Mouse (Mus musculus) c-Kit-positive CD71-positive TER-119-negative erythroid progenitor cells, embryonic 14.5 days (primary cell): Measurements from ENCODE around the gene Nthl1.
A peak's percentile ranks its signal among the peaks of the same experiment; 100 is the strongest.

Experiments used
- DNase-seq: peaks from one replicate; pipeline ENCODE4 v3.0.0-alpha.2; 2013; ENCODE audit warnings: low read depth

Nthl1 gene

DNA sequence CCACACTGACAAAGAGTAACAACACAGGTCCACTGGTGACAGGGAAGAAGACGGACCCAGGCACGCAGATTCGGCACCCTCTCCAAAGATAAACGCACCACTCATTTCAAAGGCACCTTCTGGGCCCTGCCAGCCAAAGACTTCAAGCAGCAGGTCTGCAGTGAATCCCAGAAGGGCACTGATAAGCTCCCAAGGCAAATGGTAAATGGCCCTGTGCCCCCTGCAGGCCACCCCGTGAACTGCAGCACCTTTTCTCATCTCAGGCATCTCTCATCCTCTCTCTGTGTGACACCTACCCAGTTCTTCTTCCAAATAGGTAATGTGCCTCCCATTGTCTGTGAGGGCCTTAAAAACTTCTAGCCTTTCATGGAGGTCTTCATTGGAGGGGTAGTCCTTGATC lies 3.8 kb upstream of the Nthl1 start:
- DNase-seq = peak; percentile 84

DNA sequence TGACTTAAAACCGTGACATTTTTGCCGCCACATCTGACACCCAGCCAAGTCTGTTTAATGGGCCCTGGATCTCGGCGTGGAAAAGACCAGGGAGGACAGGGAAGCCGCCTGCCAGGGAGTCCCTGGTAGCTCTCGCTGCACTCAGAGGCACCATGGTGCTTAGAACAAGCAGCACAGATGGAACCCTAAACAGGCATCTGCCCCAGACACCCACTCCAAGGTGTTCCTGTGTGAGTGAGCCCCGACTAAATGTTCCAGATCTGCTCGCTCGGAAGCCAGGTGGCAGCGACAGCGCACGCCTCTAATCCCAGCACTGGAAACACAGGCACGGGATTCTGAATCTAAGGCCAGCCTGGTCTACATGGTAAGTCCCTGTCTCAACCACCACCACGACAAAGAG lies 2.4 kb upstream of the Nthl1 start:
- no peak for DNase-seq

DNA sequence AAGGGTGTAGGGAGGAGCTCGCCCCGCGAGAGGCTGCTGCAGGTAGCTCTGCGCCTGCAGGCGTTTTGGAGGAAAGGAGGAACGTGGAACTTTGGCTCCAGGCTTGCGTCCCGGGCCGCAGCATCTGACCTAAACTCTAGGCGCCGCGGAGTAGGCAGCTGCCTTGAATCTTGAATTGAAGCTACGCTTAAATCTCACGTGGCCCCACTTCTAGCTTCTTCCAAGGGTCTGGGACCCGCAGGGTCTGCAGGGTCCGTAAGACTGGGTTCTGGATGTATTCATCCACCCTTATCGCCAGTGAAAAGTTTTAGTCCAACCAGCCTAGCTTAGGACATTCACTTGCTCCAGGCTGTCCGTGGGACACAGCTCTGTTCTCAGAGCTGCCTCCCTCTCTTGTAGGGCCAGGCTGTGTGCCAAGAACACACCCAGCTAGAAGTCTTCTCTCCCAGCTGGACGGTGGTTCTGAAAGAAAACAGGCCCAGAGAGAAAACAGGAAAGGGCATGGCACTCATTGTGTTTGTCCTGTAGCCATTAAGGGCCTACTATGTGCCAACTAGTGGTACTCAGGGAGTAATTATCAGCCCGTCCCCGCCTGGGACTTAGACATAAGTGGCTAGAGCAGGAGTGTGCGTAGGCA lies 451 bp downstream of the Nthl1 start:
- no peak for DNase-seq

DNA sequence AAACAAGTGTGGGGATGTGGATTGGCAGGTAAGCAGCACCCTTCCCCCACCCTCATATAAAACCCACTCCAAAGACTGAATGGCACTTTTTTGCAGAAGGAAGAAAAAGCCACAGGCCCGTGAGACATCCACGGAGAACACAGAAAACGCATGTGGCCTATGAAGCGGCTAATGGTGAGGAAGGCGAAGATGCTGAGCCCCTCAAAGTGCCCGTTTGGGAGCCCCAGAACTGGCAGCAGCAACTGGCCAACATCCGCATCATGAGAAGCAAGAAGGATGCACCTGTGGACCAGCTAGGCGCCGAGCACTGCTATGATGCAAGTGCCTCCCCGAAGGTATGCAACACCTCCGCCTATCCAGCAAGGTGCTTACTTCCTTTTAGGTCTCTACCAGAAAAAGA lies 1.4 kb downstream of the Nthl1 start:
- DNase-seq = no peak

DNA sequence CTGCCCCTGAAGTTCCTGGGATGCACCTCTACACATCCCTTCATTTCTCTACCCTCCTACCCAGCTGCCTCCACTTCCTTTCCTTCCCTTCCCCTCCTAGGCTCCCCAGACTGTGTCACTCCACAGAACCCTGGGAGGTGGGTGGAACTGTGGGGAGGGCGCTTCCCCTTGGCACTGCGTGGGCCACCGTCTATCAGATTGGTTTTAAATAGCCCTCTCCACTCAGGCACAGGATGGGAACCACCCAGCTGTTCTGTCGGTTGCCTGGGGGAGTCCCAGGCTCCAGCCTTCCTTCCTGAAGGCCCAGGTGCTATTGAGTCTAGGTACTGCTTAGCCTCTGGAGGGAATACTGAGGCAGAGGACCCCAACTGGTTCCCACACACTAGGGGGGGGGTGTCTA lies 2.5 kb downstream of the Nthl1 start:
- DNase-seq = no peak

DNA sequence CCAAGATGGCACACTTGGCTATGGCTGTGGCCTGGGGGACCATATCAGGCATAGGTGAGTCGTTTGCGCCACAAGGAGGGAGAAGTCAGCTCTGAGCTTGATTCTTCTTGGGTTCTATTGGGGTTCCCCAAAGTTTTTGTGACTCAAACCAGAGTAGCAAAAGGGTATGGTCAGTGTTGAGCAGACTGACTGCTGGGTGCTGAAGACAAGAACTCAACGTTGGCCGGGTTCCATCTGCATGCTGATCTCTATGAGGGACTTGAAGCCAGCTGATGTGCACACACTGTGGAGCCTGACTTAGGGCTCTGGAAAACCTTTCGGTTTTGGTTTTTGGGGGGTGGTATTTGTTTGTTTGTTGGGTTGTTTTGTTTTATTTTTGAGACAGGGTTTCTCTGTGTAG lies 3.2 kb downstream of the Nthl1 start:
- no peak for DNase-seq

DNA sequence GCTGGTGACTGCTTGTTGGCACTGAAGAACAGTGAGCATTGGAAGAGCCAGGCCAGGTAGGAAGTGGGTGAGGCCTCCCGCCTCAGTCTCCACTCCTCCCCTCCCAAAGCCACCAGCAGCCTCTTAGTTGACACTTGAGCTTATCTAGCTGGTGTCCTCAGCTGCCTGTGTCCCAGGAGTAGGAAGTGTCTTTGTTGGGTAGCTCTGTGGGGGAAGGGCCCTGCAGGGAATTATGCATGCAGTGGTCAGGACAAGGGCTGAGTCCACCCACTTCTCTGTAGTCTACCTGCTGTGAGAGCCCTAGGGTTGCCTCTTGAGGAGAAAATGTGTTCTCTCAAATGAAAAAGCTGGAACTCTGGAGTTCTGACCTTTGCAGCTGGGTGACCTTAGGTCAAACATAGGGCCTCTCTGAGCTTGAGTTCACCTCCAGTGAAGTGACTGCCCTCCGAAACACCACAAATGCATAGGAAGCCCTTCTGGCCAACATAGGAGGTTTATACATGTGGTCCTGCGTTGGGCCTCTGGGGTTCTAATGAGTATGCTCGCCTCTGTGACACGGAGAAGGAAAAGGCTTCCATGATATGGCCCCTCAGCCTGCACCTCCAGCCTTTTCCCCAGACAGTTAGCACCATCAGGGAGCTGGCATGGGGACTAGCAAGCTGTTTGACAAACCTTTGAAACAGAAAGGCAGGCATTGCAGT lies 4.5 kb downstream of the Nthl1 start:
- DNase-seq = peak; percentile 28

DNA sequence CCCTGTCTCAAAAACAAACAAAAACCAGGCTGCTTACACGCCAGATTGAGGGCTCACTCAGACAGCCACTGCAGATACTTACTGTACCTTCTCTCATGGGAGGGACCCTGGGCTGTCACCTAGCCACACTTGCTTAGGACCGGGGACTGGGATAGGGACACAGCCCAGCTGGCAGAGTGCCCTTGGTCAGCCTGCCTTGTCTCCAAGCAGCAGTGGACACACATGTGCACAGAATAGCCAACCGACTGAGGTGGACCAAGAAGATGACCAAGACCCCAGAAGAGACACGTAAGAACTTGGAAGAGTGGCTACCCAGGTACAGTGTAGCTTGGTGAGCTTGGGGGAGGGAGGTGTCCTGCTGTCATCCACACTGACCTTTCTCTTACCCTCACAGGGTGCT lies 5.7 kb downstream of the Nthl1 start:
- DNase-seq = no peak

DNA sequence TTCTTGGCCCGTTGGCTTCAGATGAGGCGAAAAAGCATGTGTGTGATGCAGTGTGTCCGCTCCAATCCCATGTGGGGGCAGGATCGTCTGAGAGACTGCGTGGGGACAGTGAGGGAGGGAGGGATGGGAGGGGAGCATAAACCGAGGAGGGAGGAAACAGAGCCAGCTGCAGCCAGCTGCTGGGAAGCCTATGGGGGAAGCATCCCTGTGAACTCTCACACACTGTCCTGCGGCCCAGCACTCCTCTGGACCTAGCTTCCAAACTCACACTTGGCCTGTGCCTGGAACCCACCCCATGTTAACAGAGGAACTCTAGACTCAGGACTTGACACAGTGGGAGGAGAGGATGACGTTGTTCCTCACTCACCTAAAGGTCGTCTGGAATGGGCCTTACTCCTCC lies 6.4 kb downstream of the Nthl1 start:
- no peak for DNase-seq

DNA sequence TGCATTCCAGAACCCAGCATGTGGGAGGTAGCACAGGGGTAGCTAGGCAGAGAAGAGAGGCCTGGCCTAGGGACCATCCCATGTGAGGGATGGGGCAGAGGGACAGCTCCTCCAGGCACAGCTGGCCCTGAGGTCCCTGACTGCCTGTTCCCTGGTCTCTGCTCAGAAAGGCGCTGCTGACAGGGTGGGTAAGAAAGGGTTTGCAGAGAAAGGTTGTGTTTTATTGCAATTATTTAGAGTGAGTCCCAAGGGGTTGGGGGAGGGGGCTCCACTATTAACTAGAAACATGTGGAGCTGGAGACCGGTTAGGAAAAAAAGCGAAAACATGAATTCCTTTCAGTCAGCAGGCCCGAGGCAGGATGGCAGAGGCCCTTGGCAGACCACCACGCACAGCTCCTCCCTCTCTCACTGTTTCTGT lies 7.1 kb downstream of the Nthl1 start:
- DNase-seq = no peak

DNA sequence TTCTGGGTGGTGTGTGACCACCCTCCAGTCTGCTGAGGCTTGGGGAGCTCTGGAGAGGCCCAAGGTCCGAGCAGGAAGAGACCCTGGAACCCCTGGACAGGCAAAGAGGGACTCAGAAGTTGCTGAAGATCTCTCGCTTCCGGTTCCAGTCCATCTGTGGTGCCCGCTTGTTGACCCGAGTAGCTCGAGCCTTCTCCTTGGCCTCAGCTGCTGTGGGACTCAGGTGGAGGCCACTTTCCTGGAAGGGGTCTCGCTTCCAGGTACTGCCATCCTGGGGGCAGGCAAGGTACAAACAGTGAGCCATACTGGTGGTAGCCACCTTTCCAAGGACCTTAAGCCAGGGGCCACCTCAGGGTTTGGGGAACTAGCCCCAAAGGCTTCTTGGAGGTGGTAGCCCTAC lies 7.6 kb downstream of the Nthl1 start:
- no peak for DNase-seq

DNA sequence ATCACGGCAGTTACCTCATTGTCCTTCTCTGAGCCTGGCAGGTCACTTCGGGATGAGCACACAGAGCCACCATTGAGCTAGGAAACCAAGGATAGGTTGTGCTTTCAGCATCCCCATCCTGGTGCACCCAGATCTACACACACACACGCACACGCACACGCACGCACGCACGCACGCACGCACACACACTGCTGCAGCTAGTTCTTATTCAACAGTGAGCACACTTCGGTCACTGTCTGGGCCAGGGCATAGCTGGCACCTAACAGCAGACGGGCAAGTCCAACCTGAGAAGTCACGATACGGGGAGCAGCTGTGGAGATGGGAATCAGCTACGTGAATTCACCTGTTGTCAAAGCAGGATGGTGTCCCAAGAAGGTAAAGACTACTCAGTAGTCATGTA lies 8.1 kb downstream of the Nthl1 start:
- no peak for DNase-seq

DNA sequence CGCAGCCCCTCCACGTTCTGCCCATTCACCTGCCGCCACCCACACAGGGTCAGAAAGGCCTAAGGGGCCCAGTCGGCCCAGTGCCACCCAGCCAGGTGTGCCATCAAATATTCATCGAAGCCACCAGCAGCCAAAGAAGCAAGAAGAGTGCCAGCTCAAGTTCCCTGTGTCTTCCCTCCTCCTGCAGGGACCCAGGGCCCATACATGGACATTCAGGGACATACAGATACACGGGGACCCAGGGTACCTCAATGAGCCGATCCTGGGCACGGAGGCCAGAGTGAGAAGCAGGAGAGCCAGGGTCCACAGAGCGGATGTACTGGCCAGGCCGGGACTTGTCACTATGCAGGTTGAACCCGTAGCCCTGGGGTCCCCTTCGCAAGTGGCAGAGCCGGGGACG lies 9.5 kb downstream of the Nthl1 start:
- no peak for DNase-seq

DNA sequence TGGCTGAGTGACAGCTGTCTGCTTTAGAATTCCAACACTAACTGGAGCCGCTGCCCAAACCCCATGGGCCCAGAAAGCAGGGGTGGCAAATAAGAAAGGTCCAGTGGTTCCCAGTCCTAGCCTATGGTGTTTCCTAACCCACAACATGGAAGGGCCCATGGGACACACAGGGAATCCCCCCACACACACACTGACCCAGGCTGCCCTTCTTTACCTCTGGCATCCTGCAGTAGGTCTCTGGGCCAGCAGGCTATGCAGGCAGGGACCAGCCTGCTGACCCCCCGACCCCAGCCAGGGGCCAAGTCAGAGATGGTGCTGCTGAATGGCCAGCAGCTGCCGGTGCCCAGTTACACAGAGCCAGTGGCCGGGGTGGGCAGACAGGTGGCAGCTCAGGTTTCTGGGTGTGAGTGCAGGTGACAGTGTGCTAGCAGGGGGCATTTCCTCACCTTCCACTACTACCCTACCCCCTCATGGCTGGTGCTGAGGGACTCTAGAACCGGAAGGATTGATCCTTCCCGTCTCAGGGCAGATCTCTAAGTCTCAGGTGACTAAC lies 10.4 kb downstream of the Nthl1 start:
- no peak for DNase-seq

DNA sequence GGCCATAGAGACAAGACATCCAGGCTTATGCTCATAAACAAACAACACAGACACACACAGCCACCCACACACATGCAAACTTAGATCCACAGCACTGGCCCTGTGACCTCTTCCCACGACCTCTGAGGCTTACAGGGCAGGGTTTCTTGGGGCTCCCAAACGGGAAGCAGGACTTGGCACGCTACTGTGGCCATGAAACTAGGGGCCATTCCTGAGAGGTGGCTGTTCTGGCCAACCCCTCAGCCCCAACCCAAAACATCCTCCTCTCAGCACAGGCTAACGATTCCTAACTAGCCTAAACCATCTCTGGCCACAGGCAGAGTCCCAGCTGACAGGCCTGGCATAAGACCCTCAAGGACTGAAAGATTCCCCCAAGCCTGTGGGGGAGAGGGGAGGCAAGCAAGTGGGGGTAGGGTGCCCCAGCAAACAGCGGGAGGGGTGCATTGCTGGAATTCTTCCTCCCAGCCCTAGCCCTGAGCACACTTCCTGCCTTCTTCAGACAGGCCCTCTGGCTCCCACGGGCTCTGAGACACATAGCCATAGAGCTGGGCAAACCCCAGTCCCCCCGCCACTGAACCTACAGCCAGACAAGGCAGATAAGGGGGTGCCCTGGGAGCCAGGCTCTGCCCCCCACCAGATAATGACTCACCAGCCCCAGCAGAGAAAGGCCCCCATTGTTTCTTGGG lies 11.7 kb downstream of the Nthl1 start:
- no peak for DNase-seq

DNA sequence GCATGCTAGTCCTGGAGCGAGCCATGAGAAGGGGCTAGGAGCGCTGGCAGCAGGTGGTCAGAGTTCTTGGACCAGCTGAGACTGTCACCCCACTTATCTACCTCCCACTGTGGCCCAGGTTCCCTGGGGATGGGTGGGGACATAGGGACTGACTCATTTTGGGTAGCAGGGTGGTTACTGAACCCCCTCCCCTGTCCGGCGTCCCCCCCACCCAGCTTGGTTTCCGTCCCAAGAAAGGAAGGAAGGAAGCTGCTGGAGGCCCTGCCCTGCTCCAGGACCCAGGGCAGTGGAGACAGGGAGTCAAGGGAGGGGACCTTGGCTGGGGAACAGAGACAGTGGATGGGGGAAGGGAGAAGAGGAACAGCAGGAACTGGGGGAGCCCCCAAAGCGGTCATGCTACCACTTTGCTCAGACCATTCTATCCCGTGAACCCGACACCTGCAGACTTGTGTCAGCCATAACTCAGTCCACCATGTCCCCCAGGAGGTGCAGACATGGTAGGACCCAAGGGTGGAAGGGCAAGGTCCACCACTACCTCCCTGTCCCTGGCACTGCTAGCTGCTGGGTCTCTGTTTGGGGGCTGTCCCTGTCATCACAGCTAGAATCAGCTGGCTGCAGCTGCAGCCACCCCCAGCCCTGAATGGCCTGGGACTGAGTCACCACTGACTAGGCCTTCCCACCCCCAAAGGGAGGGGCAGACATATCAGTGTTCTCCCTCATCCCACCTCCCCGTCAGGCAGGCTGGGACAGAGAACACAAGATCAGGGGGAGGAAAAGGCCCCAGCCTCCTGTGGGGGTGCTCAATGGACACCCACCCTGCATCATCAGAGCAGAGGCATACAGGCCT lies 12.6 kb downstream of the Nthl1 start:
- no peak for DNase-seq

DNA sequence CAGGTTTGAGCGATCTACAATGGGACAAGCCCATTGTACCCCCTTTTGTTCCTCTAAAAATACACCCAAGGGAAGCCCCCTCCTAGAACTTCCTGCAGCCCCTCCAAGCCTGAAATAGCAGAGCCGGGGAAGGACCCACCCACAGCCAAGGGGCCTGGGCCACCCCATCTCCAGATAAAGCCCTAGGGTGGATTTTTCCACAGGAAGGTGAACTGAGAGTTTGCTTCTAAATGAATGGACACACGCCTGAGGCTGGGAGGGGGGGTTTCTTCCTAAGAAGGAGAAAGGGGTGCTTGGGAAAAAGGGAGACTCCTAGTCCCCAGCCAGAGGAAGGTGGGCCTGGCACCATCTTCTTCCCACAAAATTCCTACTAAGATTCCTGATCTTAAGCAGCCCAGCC lies 13.4 kb downstream of the Nthl1 start:
- DNase-seq = no peak

DNA sequence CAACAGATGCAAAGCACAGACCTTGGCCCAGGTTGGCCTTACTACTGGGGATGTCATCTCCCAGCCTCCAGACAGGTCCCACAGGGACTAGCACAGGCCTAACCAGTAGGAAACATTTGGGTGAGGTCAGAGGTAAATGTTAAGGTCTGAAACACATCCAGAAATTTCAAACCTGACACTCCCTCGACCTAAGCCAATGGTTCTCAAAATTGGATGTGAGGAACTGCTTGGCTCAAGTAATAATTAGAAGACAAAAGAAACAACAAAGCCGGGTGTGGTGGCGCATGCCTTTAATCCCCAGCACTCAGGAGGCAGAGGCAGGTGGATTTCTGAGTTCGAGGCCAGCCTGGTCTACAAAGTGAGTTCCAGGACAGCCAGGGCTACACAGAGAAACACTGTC lies 13.9 kb downstream of the Nthl1 start:
- no peak for DNase-seq

DNA sequence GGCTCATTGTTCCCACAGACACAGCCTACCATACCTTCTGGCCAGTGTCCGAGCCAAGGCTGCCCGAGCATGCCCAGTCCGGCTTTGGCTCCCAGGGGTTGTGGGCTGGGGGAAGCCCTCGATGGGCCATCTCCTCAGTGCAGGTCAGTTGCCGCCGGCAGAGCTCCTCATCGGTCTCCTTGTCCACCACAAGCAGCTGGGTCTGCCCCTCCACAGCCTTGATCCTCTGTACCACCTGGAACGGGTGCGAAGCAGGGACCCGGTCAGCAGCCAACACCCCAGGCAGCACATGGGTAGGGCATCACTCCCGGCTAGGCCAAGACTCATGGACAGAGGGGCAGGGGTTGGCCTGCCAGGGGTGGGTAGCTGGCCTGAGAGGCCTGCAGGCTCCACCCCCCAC lies 15.0 kb downstream of the Nthl1 start:
- no peak for DNase-seq

DNA sequence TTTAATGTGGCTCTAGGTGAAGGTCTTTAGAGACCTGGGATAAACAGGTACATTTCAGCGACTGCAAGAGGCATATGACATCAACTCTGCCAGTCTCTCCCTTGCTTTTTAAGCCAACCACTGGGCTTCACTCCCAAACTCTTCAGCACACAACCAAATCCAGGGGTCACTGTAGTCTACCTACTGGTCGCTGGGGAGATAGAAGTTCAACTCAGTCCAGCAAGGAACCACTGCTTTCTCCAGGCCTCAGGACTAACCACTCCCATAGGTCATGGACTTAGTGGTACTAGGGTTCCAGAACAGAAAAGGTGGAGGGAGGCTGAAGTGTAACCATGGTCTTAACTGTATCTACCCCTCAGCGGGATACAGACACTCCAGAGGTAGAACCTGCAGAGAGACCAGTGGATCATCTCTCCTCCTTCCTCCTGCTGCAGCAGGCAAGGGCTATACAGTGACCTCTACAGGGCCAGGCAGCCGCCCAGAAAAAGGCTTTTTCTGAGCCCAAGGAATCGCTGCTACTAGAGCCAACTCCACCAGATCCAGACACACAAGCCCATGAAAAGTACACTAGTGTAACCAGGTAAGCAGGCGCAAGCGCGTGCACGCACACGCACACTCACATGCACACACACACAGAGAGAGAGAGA lies 16.4 kb downstream of the Nthl1 start:
- no peak for DNase-seq

DNA sequence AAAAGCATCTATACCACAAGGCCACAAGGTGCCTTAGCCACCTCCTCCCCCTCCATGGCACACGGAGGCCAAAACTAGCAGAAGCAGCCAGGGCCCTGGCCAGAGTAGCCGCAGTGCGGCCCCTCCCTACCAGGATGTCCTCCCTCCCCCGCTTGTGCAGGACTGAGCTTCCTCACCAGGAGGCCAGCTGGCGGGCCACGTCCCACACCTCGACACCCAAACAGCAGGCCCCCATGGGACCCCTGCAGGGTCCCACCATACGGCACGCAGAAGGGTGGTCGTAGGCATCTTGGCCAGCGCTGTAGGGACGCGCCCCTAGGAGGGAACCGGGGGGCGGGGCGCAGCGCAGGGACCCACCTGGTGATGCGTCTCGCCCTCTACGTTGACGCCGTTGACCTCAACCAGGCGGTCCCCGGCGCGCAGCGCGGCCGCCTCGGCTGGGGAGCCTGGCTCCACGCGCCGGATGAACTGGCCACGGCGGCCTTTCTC lies 17.1 kb downstream of the Nthl1 start:
- DNase-seq = no peak
